ENCODE assay signal across 8 mouse cellular contexts in genomic region chr5:103680381-103680780, GRCm38 (mm10). TPM values are rescaled to one million over a fixed set of nuclear protein-coding genes. Genes with fewer than 3 reads are reported as not detected.
DNase-seq lines count a peak whose midpoint lies in the region; ATAC-seq and TF ChIP-seq lines count a peak whose summit lies in the region.

No protein-coding gene starts in this region.

- no peaks in the 10 kb centered on the region for H3K9me3 ChIP-seq in midbrain, embryonic 11.5 days (ENCODE audit: control insufficient read depth, low read length)
- no peaks in the 10 kb centered on the region for H3K9me3 ChIP-seq in midbrain, embryonic 15.5 days
- no peaks in the 10 kb centered on the region for H3K9me3 ChIP-seq in stomach, postnatal 0 days (ENCODE audit: control insufficient read depth, low read length)

- TF ChIP-seq EP300 in stomach, postnatal 0 days (optimal IDR thresholded peaks at IDR 0.05), result no peak

- H3K4me3 ChIP-seq in midbrain, embryonic 11.5 days (ENCODE audit: low read depth, low read length), result no peak overlapping the region
- H3K4me3 ChIP-seq in midbrain, embryonic 15.5 days, result no peak overlapping the region
- no peak overlapping the region for H3K4me3 ChIP-seq in stomach, postnatal 0 days (ENCODE audit: low read depth, low read length)

- intact Hi-C loops in heart, postnatal 14 days (cut with DNase I), result loop anchor here (1.0 to 5.0 kb wide), 2 partner anchors 139 to 247 kb away; no protein-coding TSS in a partner anchor

- 0 out of 2 replicates have a peak, but pooled peaks have one; percentile 42 for ATAC-seq in midbrain, embryonic 11.5 days (ENCODE audit: low FRiP score)
- ATAC-seq in midbrain, embryonic 15.5 days (replicated peaks), result no peak
- ATAC-seq in megakaryocyte progenitor cell, adult 5-6 weeks (replicated peaks; ENCODE audit: poor library complexity), result peak; percentile 98
- ATAC-seq in stomach, postnatal 0 days (ENCODE audit: low FRiP score, low TSS enrichment), result 0 out of 2 replicates have a peak, but pooled peaks have one; percentile 18

- H3K36me3 ChIP-seq in midbrain, embryonic 11.5 days (ENCODE audit: control insufficient read depth, insufficient read depth, low read length), result no peaks in the 10 kb centered on the region
- no peaks in the 10 kb centered on the region for H3K36me3 ChIP-seq in midbrain, embryonic 15.5 days (replicated peaks)
- H3K36me3 ChIP-seq in stomach, postnatal 0 days (ENCODE audit: control insufficient read depth, insufficient read depth, low read length), result no peaks in the 10 kb centered on the region

- peak; percentile 95 for TF ChIP-seq CTCF in stomach, postnatal 0 days (IDR thresholded peaks at IDR 0.05; ENCODE audit: low read depth)

- no peak overlapping the region for H3K27ac ChIP-seq in midbrain, embryonic 11.5 days (ENCODE audit: low read depth, low read length)
- no peak overlapping the region for H3K27ac ChIP-seq in midbrain, embryonic 15.5 days
- H3K27ac ChIP-seq in stomach, postnatal 0 days (replicated peaks), result no peak overlapping the region

- H3K9ac ChIP-seq in midbrain, embryonic 11.5 days (ENCODE audit: low read length), result no peak overlapping the region
- H3K9ac ChIP-seq in midbrain, embryonic 15.5 days, result no peak overlapping the region
- H3K9ac ChIP-seq in stomach, postnatal 0 days (ENCODE audit: low read length), result no peak overlapping the region

- no peak overlapping the region for H3K4me2 ChIP-seq in midbrain, embryonic 11.5 days
- no peak overlapping the region for H3K4me2 ChIP-seq in midbrain, embryonic 15.5 days
- H3K4me2 ChIP-seq in stomach, postnatal 0 days (replicated peaks; ENCODE audit: low read depth), result no peak overlapping the region

- H3K4me1 ChIP-seq in midbrain, embryonic 11.5 days (ENCODE audit: control insufficient read depth, insufficient read depth, low read length), result no peaks in the 10 kb centered on the region
- no peaks in the 10 kb centered on the region for H3K4me1 ChIP-seq in midbrain, embryonic 15.5 days
- H3K4me1 ChIP-seq in stomach, postnatal 0 days (replicated peaks; ENCODE audit: control insufficient read depth, insufficient read depth), result no peaks in the 10 kb centered on the region

- no peaks in the 10 kb centered on the region for H3K27me3 ChIP-seq in midbrain, embryonic 11.5 days (ENCODE audit: control insufficient read depth, insufficient read depth, low read length)
- H3K27me3 ChIP-seq in midbrain, embryonic 15.5 days (replicated peaks), result no peaks in the 10 kb centered on the region
- no peaks in the 10 kb centered on the region for H3K27me3 ChIP-seq in stomach, postnatal 0 days (ENCODE audit: control insufficient read depth, insufficient read depth, low read length)

- WGBS in midbrain, embryonic 11.5 days, result 38% methylated on average over 4 of the region's 4 CpGs
- WGBS in midbrain, embryonic 15.5 days, result 37% methylated on average over 4 of the region's 4 CpGs
- 47% methylated on average over 4 of the region's 4 CpGs for WGBS in stomach, postnatal 0 days

- peak; percentile 98 for DNase-seq in midbrain, embryonic 11.5 days (ENCODE audit: low spot score, missing footprints)
- DNase-seq in adrenal gland, adult 2 months, result peak; percentile 82
- DNase-seq in embryo, embryonic 10.5 days (ENCODE audit: low spot score), result peak; percentile 91
- DNase-seq in heart, postnatal 14 days, result peak; percentile 77 to 92
- peak; percentile 58 for DNase-seq in left cerebral cortex, adult 11 months (ENCODE audit: low spot score)
- DNase-seq in stomach, postnatal 0 days (ENCODE audit: low spot score), result peak; percentile 77

RNA-seq across cellular contexts. Expression of gene Aff1, which starts 11.8 kb away (rescaled TPM):
- polyA plus RNA-seq in midbrain, embryonic 11.5 days (2014; fragmentation: Nextera tagmentation; extraction: Ambion mirVana), result 4.9 and 5.9 TPM in 2 replicates
- polyA plus RNA-seq in midbrain, embryonic 15.5 days (2015; fragmentation: Nextera tagmentation; extraction: Ambion mirVana), result 2.1 TPM in 2 replicates
- 10 to 100 TPM; 32.8 to 50.0 TPM for total RNA-seq in adrenal gland, adult 2 months (2021)
- polyA plus RNA-seq in adrenal gland, adult 2 months (2012; rRNA removed), result 4.3 and 5.6 TPM in 2 replicates
- 10 to 100 TPM; 47.4 to 53.4 TPM for total RNA-seq in heart, postnatal 14 days (2021)
- 78.6 and 86.8 TPM in 2 replicates for total RNA-seq in megakaryocyte progenitor cell, adult 5-6 weeks (2015)
- total RNA-seq in megakaryocyte progenitor cell, adult 5-6 weeks (2017), result 34.1 and 44.3 TPM in 2 replicates
- 4.3 and 4.9 TPM in 2 replicates for polyA plus RNA-seq in stomach, postnatal 0 days (2015; fragmentation: Nextera tagmentation; extraction: Ambion mirVana)

RNA-seq across cellular contexts. Expression of gene 1700016H13Rik, which starts 24.6 kb away (rescaled TPM):
- polyA plus RNA-seq in midbrain, embryonic 11.5 days (2014; fragmentation: Nextera tagmentation; extraction: Ambion mirVana), result 0.25 TPM in 1 of 2 replicates, not detected in the other
- 0.17 and 0.93 TPM in 2 replicates for polyA plus RNA-seq in midbrain, embryonic 15.5 days (2015; fragmentation: Nextera tagmentation; extraction: Ambion mirVana)
- not detected for total RNA-seq in adrenal gland, adult 2 months (2021)
- polyA plus RNA-seq in adrenal gland, adult 2 months (2012; rRNA removed), result not detected in 2 replicates
- not detected for total RNA-seq in heart, postnatal 14 days (2021)
- 0.12 TPM in 1 of 2 replicates, not detected in the other for total RNA-seq in megakaryocyte progenitor cell, adult 5-6 weeks (2015)
- not detected in 2 replicates for total RNA-seq in megakaryocyte progenitor cell, adult 5-6 weeks (2017)
- polyA plus RNA-seq in stomach, postnatal 0 days (2015; fragmentation: Nextera tagmentation; extraction: Ambion mirVana), result 0.34 and 0.35 TPM in 2 replicates

RNA-seq across cellular contexts. Expression of gene Slc10a6, which starts 51.2 kb away (rescaled TPM):
- polyA plus RNA-seq in midbrain, embryonic 11.5 days (2014; fragmentation: Nextera tagmentation; extraction: Ambion mirVana), result 0.08 and 0.10 TPM in 2 replicates
- 0.13 TPM in 2 replicates for polyA plus RNA-seq in midbrain, embryonic 15.5 days (2015; fragmentation: Nextera tagmentation; extraction: Ambion mirVana)
- 1 to 10 TPM; 1.3 to 1.8 TPM for total RNA-seq in adrenal gland, adult 2 months (2021)
- 0.83 and 1.1 TPM in 2 replicates for polyA plus RNA-seq in adrenal gland, adult 2 months (2012; rRNA removed)
- 10 to 100 TPM in 1 of 2 experiments, 1 to 10 TPM in 1; 8.0 to 10.3 TPM for total RNA-seq in heart, postnatal 14 days (2021)
- not detected in 2 replicates for total RNA-seq in megakaryocyte progenitor cell, adult 5-6 weeks (2015)
- not detected in 2 replicates for total RNA-seq in megakaryocyte progenitor cell, adult 5-6 weeks (2017)
- 30.7 and 31.8 TPM in 2 replicates for polyA plus RNA-seq in stomach, postnatal 0 days (2015; fragmentation: Nextera tagmentation; extraction: Ambion mirVana)

Comparison
In these comparisons a context has a peak if more than half of its experiments do, and no peak if none do; other contexts are left out.
1. RNA of gene Slc10a6, which starts 51.2 kb away (polyA plus RNA-seq): 30.7 to 31.8 TPM in stomach, postnatal 0 days; 0.83 to 1.1 TPM in adrenal gland, adult 2 months, 0.13 TPM in midbrain, embryonic 15.5 days and 0.08 to 0.10 TPM in midbrain, embryonic 11.5 days; every median in the first group is over 10 times any median in the second.
2. Peak in every context shown above with its lines, with median percentiles within 50 percentile points of each other: DNase-seq.